Mouse (Mus musculus) embryonic stem cell, embryonic (primary cell): ENCODE data around the gene Fcrl5.

Source experiments
- CTCF ChIA-PET, 4 experiments: fragments of 300-600 bp in 2 of 4; fragments of 350-600 bp in 2 of 4; sonication (Branson Sonifier 250); formaldehyde crosslinking; loops; one replicate each; lab custom pipeline; 2022; ENCODE audit warnings: inconsistent platforms in 2 of 4; lab: Charles Lee
- POLR2A ChIA-PET, 4 experiments: fragments of 300-600 bp in 2 of 4; fragments of 350-600 bp in 2 of 4; sonication (Branson Sonifier 250); formaldehyde crosslinking; loops; one replicate each; lab custom pipeline; 2022; ENCODE audit warnings: antibody characterized with exemption in 4 of 4, inconsistent platforms in 1 of 4; lab: Charles Lee

Gene Fcrl5

DNA sequence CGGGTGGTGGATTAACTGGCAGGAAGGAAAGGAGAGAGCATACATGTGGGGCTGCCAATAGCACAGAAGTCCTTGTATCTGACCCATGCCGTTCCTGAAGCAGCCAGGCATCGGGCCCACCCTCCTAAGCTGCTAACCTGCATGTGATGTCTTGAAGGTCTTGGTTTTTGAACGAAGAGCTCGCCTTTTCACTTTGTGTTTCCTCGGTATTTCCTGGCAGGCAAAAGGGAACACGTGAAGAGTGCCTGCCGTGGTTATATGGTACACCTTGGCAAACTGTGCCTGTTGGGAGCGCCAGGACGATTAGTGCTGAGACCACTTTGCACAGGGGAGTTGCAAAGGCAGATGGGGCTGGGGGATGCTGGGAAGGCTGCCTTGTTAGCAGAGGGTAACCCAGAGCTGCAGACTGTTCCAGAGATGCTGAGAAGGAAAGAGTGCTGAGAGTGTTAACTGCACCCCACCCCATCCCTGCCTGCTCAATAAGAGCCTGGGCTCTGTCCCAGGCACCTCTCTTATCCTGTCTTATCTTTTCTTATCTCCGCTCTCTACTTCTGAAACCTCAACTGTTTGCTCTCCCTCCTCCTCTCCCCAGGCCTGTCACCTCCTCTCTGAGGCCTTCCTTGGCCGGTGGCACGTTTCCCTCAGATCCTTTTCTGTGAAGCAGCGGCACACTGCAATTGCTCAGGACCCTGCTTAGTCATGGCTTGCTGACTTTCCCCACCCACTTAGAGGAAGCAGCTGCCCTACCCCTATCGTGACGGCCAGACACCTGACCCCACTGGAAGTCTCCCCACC lies 76.6 kb downstream of the Fcrl5 start:
- ChIA-PET CTCF (interaction anchor here in 2 of 4 experiments (0.7 to 3.7 kb wide), 3 partner anchors 50 kb away, joined by 4 to 24 read pairs (median 5); no protein-coding TSS in a partner anchor), POLR2A (interaction anchor here in 3 of 4 experiments (0.7 to 1.3 kb wide), 8 partner anchors 13 to 646 kb away, joined by 3 to 4 read pairs (median 3); partner anchors contain the start of gene Etv3 (in 2 of the 3))

DNA sequence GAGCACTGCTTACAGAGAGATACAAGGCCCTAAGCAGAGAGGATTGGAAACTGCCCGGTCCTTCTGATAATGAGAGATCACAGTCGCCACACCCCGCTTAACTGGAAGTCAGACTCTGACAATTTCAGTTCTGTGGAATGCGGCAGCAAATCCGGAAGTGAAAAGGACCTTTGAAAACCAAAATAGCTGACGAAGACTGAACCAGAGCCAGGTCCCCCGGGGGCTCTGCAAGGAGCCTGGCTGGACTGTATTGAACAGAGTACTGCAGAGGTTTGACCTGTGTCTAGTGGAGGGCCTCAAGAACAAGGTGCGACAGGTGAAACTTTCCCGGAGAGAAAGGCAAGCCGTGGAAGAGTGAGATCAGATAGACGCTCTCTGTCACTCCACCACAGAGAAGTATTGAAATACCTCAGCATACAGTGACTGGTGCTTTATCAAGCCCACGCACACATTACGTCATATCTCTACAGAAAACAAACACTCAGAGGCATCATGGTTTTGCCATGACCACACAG lies 80.1 kb downstream of the Fcrl5 start:
- CTCF ChIA-PET: interaction anchor here in 2 of 4 experiments (1.2 to 2.7 kb wide), 3 partner anchors 11 to 46 kb away, joined by 4 to 13 read pairs (median 4); no protein-coding TSS in a partner anchor
- POLR2A ChIA-PET: interaction anchor here in 1 of 4 experiments (0.8 kb wide), 1 partner anchor 50 kb away, joined by 3 read pairs; no protein-coding TSS in a partner anchor

DNA sequence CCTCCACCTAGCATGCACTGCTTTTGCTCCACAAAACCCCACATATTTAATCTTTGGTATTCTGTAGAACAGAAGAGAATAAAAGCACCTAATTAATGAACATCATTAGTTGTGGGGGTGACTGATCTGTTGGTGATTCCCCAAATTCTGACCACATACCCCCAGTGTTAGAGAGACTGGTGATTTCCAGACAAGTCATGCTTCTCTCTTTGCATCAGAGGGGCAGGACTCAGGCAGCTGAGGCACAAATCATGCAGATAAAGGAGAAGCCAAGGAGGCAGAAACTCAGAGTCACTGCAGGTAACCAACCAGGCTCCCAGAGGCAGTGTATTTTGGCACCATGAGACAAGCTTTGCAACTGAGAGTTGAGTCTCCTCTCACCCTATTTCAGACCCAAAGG lies 82.9 kb downstream of the Fcrl5 start:
- POLR2A ChIA-PET: no interaction called here
- CTCF ChIA-PET: no interaction called here

GRCm38 (mm10) chr3:87521126-87521525 lies 85.6 kb downstream of the Fcrl5 start:
- POLR2A ChIA-PET: no interaction called here
- CTCF ChIA-PET: interaction anchor here in 1 of 4 experiments (0.5 kb wide), 1 partner anchor 1590 kb away, joined by 3 read pairs; no protein-coding TSS in a partner anchor

- ChIA-PET POLR2A (no interaction called here), CTCF (no interaction called here)
Measured at GRCm38 (mm10) chr3:87521833-87522232, 86.3 kb downstream of the Fcrl5 start.

GRCm38 (mm10) chr3:87523701-87524100 lies 88.1 kb downstream of the Fcrl5 start:
- ChIA-PET CTCF (no interaction called here), POLR2A (no interaction called here)

- CTCF ChIA-PET: interaction anchor here in 1 of 4 experiments (1.8 kb wide), 1 partner anchor 37 kb away, joined by 6 read pairs; no protein-coding TSS in a partner anchor
- POLR2A ChIA-PET: interaction anchor here in 3 of 4 experiments (0.6 to 2.5 kb wide), 14 partner anchors 8 to 224 kb away, joined by 3 to 7 read pairs (median 4); no protein-coding TSS in a partner anchor
Measured at GRCm38 (mm10) chr3:87525043-87525836, 89.7 kb downstream of the Fcrl5 start, which contains the start of gene Etv3. Gene Etv3 (plus strand): TSS chr3:87525407.

- CTCF ChIA-PET: interaction anchor here in 1 of 4 experiments (1.8 kb wide), 1 partner anchor 36 kb away, joined by 6 read pairs; no protein-coding TSS in a partner anchor
- POLR2A ChIA-PET: interaction anchor here in 3 of 4 experiments (0.5 to 2.5 kb wide), 15 partner anchors 9 to 223 kb away, joined by 3 to 7 read pairs (median 4); no protein-coding TSS in a partner anchor
Measured at GRCm38 (mm10) chr3:87525837-87526570, 90.4 kb downstream of the Fcrl5 start.

- CTCF ChIA-PET: interaction anchor here in 1 of 4 experiments (0.7 kb wide), 1 partner anchor 23 kb away, joined by 10 read pairs; no protein-coding TSS in a partner anchor
- POLR2A ChIA-PET: interaction anchor here in 1 of 4 experiments (1.4 to 1.7 kb wide), 2 partner anchors 12 to 35 kb away, joined by 3 to 4 read pairs; no protein-coding TSS in a partner anchor
Measured at GRCm38 (mm10) chr3:87527139-87527538, 91.6 kb downstream of the Fcrl5 start.

- ChIA-PET POLR2A (interaction anchor here in 1 of 4 experiments (1.0 to 1.7 kb wide), 3 partner anchors 11 to 34 kb away, joined by 3 to 4 read pairs (median 3); no protein-coding TSS in a partner anchor), CTCF (interaction anchor here in 2 of 4 experiments (0.6 to 1.4 kb wide), 3 partner anchors 23 to 51 kb away, joined by 3 to 5 read pairs (median 4); no protein-coding TSS in a partner anchor)
Measured at GRCm38 (mm10) chr3:87528021-87528420, 92.4 kb downstream of the Fcrl5 start.

GRCm38 (mm10) chr3:87528841-87529240 lies 93.3 kb downstream of the Fcrl5 start:
- CTCF ChIA-PET: interaction anchor here in 1 of 4 experiments (1.4 kb wide), 1 partner anchor 33 kb away, joined by 5 read pairs; no protein-coding TSS in a partner anchor

GRCm38 (mm10) chr3:87529568-87529967 lies 94.0 kb downstream of the Fcrl5 start:
- POLR2A ChIA-PET: interaction anchor here in 2 of 4 experiments (0.7 to 1.6 kb wide), 2 partner anchors 11 to 325 kb away, joined by 5 to 10 read pairs; no protein-coding TSS in a partner anchor
- CTCF ChIA-PET: interaction anchor here in 2 of 4 experiments (0.7 to 1.4 kb wide), 2 partner anchors 33 to 219 kb away, joined by 3 to 5 read pairs; partner anchors contain the start of gene Lrrc71 (in 1 of the 2)

More at GRCm38 (mm10) chr3:87528841-87529240, 93.3 kb downstream of the Fcrl5 start:
- POLR2A ChIA-PET: interaction anchor here in 1 of 4 experiments (1.7 kb wide), 1 partner anchor 10 kb away, joined by 4 read pairs; no protein-coding TSS in a partner anchor

DNA sequence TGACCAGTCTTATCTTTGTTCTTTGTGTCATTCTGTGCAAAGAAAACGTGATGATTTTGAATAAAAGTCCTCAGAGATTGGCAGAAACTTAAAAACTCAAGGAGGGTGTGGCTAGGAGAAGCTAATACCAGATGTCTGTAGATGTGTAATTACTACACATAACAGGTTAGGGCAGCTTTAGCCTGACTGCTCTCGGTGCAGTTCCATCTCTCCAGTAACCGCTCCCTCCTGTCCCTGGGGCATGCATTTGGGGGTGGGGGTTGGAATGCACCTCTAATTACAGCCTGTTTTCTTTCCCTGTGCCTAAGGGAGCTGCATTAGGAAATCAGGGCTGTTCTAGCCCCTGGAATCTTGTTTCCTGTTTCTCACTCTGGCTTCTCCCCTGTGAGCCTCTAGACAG lies 94.7 kb downstream of the Fcrl5 start:
- CTCF ChIA-PET: interaction anchor here in 1 of 4 experiments (0.7 kb wide), 1 partner anchor 219 kb away, joined by 3 read pairs; the partner anchor contains the start of gene Lrrc71
- POLR2A ChIA-PET: interaction anchor here in 1 of 4 experiments (1.6 kb wide), 1 partner anchor 11 kb away, joined by 5 read pairs; no protein-coding TSS in a partner anchor

GRCm38 (mm10) chr3:87533667-87534378 lies 98.2 kb downstream of the Fcrl5 start:
- ChIA-PET POLR2A (interaction anchor here in 2 of 4 experiments (0.7 to 1.6 kb wide), 3 partner anchors 8 to 9 kb away, joined by 3 to 5 read pairs (median 3); no protein-coding TSS in a partner anchor), CTCF (interaction anchor here in 1 of 4 experiments (1.4 kb wide), 1 partner anchor 28 kb away, joined by 5 read pairs; no protein-coding TSS in a partner anchor)

DNA sequence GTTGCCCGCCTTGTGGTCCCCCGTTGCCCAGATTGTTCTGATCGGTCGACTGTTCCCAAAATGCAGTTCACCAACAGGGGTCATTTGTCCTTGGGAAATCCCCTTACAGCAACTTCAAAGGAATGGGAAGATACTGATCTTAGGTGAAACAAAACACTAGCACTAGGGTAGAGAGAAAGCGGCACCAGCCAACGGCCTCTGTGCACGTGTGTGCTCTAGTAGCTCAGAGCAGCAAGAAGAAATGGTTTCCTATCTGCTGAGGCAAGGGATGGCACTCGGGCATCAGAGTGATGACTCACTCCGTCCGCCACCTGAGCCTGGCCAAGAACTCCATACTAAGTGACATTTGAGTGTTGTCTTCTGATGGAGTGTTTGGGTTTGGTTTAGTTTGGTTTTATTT lies 102.5 kb downstream of the Fcrl5 start:
- CTCF ChIA-PET: no interaction called here
- POLR2A ChIA-PET: interaction anchor here in 2 of 4 experiments (1.2 to 1.3 kb wide), 2 partner anchors 12 to 93 kb away, joined by 3 read pairs; no protein-coding TSS in a partner anchor
